Mouse (Mus musculus): ENCODE measurements around the gene Rbm38.

Rbm38 gene

DNA sequence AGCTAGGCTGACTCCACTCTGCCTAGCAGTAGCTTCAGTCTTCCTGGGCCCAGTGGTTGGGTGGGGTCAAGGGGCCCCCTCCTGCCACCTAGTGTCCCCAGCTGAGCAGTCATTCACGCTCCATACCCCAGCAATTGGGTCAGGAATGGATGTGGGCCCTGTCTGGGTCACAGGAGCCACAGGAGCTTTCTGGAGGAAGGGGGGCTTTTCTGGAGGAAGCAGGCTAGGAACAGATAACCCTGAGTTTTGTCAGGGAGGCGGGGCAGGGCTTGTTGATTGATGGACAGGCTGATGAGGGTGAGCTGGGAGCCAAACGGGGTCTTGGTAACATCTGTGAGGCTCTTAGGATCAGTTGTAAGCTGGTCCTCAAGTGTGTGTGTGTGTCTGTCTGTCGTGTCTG is 16.3 kb downstream of the Rbm38 start:
- 83% methylated on average over 4 of the region's 4 CpGs for whole genome bisulfite sequencing

DNA sequence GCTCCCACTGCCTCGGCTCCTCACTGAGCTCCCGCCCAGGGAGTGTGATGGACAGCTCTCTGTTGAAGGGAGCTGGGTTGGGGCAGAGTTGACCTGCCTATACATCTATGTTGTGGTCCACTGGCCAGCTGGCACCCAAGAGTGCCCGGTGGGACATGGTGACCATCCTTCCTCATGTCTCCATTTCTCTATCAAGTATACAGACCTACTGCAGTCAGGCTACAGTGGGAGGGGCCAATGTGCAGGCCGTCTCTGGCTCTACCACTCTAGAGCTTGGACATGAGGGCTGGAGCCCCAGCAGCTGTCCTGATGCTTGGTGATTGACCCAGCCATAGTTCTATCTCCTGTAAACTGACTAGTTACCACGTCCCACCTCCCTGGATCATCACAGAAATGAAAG is 17.0 kb downstream of the Rbm38 start:
- 91% methylated on average over 5 of the region's 5 CpGs for WGBS

GRCm38 (mm10) chr2:173037827-173038607 is 17.7 kb downstream of the Rbm38 start:
- 78% methylated on average over 7 of the region's 7 CpGs for WGBS

DNA sequence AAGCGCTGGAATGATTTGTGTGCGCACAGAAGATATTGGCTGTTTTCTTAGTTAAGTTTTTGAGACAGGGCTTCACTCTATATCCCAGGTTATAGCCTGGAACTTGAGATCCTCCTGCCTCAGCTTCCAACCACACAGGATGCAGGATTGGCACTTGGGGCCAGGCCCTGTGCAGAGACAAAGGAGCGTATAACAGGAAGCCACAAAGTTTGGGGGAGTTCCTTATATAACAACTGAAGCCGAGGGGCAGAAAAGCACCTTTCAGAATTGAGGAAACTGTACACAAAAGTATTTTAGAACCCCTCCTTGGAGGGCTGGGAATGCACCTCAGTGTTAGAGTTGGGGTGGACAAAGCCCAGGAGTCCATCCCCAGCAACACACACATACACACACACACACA is 18.7 kb downstream of the Rbm38 start:
- WGBS: 91% methylated on average over 4 of the region's 4 CpGs

GRCm38 (mm10) chr2:173040803-173041202 is 20.5 kb downstream of the Rbm38 start:
- WGBS: 93% methylated on average over 3 of the region's 3 CpGs

- 80% methylated on average over 5 of the region's 5 CpGs for WGBS
These were observed 20.9 kb downstream of the Rbm38 start for GRCm38 (mm10) chr2:173041242-173041641.

GRCm38 (mm10) chr2:173041893-173042292 is 21.6 kb downstream of the Rbm38 start:
- WGBS: 95% methylated on average over 1 of the region's 1 CpGs

- 84% methylated on average over 11 of the region's 11 CpGs for WGBS
These were observed 22.3 kb downstream of the Rbm38 start for GRCm38 (mm10) chr2:173042504-173043162.

DNA sequence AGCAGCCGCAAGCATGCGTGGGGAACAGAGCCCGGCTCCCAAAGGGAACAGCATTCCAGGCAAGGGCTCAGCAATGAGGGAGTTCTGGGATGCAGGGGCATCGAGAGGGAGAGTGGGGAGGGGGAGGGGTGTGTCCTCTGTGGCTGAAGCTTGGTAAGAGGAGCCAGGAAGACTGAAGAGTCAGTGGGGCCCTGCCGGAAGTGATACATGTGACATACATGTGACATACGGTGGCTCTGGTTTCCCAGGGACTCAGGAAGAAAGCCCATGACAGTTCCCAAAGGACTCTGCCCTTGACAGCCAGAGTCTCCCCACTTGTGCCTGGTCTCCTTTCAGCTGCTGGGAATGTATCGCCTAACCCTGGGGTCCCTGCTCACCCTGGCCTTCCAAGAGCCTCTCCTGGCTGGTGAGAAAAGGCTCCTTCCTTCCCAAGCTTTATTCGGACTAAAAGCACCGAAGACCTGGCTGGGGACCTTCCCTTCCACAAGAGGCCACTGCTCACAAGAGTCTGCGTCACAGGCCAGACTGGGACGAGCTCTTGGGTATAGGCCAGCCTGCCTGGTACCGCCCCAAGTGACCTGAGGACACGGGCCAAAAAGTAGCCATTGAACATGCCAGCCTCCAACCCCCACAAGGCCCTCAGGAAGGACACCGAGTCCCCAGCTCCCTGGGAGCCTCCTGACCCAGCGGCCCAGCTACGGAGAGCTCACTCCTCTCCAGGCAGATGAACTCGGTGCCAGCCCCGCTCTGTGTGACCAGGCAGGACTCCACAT is 24.1 kb downstream of the Rbm38 start:
- 78% methylated on average over 18 of the region's 18 CpGs for WGBS

DNA sequence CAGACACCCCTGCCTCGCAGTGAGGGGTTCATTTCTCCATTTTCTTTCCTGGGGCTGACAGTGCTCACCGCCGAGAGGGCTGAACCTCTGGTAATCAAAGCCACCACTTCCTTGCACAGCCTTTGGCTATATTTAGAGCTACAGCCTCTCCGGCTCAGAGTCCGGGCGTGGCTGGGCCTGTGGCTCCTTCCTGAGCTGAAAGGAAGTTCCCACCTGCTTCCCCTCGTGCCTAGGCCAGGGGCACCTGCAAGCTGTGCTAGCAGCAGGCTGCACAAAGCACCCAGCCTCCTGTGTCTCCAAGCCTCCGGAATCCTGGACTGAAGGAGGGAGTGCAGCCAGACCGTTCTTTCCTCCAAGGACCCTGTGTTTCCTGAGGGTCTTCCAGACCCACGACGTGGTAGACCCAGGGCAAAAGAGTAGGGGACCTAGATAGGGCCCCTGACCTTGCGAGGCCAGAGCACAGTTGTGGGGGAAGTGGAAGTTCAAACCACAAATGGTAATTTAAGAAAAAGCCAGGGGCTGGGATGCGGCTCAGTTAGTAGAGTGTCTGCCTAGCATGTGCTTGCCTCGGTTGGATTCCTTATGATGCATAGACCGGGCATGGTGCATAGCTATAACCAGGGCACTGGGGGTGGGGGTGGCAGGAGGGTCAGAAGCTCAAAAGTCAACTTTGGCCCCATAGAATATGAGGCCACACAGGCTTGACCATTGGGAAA is 26.4 kb downstream of the Rbm38 start:
- WGBS: 72% methylated on average over 15 of the region's 15 CpGs

- 70% methylated on average over 5 of the region's 5 CpGs for whole genome bisulfite sequencing
These were observed 27.2 kb downstream of the Rbm38 start for GRCm38 (mm10) chr2:173047471-173047870.

GRCm38 (mm10) chr2:173048041-173048745 is 27.9 kb downstream of the Rbm38 start:
- 69% methylated on average over 17 of the region's 17 CpGs for WGBS

GRCm38 (mm10) chr2:173049231-173049630 is 28.9 kb downstream of the Rbm38 start:
- 90% methylated on average over 3 of the region's 3 CpGs for WGBS

GRCm38 (mm10) chr2:173049817-173050216 is 29.5 kb downstream of the Rbm38 start:
- WGBS: 81% methylated on average over 6 of the region's 6 CpGs

GRCm38 (mm10) chr2:173050604-173051382 is 30.5 kb downstream of the Rbm38 start:
- WGBS: 69% methylated on average over 8 of the region's 8 CpGs

- WGBS: 92% methylated on average over 8 of the region's 8 CpGs
These were observed 32.6 kb downstream of the Rbm38 start for GRCm38 (mm10) chr2:173052881-173053280.

- WGBS: 87% methylated on average over 6 of the region's 6 CpGs
These were observed 33.5 kb downstream of the Rbm38 start for GRCm38 (mm10) chr2:173053846-173054245.

DNA sequence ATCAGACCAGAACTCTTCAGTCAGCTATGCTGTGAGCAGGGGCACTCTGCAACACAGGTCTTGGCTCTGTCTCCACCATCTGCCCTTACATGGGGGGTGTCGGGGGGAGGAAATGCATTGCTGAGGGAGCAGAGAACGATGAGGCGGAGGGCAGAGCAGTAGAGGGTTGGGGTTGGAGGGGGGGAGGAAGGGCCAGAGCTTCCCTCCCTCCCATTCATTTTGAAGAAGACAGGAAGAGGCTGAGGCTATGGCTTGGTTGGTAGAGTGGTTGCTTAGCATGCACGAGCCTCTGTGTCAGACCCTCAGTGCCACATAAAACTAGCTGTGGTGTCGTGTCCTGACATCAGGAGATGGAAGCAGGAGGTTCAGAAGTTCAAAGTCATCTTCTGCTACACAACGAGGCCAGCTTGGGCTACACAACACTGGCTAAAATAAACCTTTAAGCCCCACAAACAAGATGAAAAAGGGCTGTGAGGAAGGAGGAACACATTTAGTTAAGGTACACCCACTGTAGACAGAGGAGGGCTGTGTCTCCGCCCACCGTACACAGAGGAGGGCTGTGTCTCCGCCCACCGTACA is 36.1 kb downstream of the Rbm38 start:
- 81% methylated on average over 10 of the region's 10 CpGs for WGBS

DNA sequence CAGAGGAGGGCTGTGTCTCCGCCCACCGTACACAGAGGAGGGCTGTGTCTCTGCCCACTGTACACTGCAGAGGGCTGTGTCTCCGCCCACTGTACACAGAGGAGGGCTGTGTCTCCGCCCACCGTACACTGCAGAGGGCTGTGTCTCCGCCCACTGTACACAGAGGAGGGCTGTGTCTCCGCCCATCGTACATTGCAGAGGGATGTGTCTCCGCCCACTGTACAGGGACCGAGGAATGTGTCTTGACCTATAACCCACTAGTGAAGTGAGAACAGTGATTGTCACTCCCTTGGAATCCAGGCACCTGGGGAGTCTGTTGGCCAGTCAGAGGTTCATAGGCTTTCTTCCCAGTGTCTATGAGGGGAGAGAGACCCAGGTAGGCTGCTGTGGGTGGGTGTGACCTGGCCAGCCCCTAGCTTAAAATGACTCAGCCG is 36.6 kb downstream of the Rbm38 start:
- 78% methylated on average over 11 of the region's 11 CpGs for WGBS

- 65% methylated on average over 10 of the region's 10 CpGs for WGBS
These were observed 37.3 kb downstream of the Rbm38 start for GRCm38 (mm10) chr2:173057623-173058022.

All from cerebral cortex, adult 2 months (tissue).